Mouse (Mus musculus): ENCODE data around the gene Myh3.

DNA sequence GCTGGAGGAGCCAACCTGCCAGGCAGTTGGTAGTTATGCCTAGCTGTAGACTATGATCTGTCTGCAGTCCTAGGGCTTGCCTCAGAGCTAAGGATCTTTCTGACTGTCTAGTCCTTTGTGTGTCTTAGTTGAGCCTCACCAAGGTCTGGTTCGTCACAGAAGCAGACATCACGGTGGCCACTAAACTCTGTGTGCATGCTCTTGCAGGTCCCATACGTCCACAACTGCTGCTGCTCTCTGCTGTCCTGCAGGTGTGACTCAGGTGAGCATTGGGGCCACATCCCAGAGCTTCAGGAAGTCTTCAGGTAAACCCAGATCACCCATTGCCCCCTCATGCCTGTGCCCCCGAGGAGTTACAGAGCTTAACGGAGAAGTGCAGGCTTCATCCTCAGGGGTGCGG, 788 bp downstream of the Myh3 start:
- TF ChIP-seq GATA1 (IDR thresholded peaks at IDR 0.05; ENCODE audit: borderline replicate concordance, low read length): no peak
- TF ChIP-seq FLI1 (IDR thresholded peaks at IDR 0.05; ENCODE audit: low read length): no peak

All from megakaryocyte, embryonic 14.5 days (primary cell).